Mouse (Mus musculus): Measurements from ENCODE around the gene Psmd6.

The Psmd6 gene

DNA sequence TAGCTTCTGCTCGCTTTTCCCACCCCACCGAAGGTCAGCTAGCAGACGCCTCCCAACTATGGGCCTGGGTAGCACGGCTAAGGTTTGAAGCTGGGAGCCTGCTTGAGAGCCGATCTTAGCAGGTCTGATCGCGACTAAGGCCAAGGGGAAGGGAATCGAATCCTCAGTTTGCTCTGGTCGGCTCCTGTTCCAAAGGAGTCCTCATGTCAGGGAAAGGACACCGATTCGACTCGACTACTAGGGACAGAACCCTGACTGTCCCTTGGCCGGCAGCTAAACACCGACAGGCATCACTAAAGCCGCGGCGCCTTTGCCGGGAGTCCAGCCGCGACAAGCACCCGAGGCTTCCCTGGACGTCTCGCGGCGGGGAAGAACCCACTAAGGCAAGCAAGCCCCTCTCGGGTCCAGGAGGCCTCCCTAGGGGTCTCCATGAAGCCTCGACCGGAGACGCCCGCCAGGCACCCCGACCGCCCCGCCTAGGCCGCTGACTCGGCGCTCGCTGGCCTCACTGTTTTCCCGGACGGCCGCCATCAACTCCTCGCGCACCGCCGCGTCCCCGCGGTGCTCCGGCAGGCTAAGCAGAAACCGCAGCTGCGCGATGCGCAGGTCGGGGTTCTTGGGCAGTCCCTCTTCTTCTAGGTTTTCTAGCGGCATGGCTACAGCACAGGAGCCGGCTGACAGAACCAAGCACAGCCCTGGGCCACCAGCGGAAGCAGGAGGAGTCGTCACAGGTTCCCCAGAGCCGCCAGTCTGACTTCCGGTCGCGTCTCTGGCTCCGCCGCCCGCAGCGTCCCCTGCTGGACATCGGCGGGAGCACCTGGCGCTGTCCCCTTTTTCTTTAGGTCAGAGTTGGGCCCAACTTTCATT, at the start of gene Psmd6:
Gene Psmd6 (minus strand): TSS at position 755 of the 867 bp plus-strand sequence.
- DNase-seq (ENCODE audit: low spot score in 2 of 2): peak; percentile 88 to 90

DNA sequence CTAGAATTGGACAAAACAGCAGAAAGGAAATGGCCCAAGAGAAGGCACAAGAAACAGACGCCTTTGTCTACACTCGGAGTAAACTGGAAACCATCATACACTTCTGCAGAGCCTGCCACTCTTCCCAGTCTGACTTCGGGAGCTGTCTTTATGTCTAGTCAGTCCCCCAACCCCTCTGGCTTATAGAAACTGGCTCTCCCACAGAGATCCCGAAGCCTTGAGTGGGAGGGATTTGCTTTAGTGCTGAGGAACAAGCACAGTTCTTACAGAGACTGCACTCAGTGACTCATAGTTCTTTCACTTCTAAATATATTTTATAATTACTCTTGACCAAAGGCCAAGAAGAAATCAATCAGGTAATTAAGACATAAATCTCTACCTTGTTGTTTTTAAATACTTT, 10.1 kb downstream of the Psmd6 start:
- DNase-seq (ENCODE audit: low spot score in 2 of 2): no peak

DNA sequence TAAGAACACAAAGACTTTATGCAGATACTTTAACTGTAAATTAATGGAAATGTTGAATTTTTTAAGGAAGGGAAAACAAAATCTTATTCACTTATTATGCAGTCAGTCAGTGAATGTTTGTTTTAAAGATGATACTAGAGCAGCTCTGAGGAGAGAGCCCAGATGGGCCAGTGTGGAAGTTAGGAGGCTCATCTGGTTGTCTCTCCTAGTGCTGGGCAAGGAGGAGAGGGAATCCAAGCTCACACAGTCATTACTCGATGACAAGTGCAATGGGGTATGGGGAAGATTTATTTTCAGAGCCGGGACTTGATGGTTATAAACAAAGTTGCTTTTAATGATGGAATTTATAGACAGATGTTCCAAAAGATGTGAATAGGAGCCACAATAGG, 15.9 kb downstream of the Psmd6 start:
- no peak for DNase-seq (ENCODE audit: low spot score in 2 of 2)

DNA sequence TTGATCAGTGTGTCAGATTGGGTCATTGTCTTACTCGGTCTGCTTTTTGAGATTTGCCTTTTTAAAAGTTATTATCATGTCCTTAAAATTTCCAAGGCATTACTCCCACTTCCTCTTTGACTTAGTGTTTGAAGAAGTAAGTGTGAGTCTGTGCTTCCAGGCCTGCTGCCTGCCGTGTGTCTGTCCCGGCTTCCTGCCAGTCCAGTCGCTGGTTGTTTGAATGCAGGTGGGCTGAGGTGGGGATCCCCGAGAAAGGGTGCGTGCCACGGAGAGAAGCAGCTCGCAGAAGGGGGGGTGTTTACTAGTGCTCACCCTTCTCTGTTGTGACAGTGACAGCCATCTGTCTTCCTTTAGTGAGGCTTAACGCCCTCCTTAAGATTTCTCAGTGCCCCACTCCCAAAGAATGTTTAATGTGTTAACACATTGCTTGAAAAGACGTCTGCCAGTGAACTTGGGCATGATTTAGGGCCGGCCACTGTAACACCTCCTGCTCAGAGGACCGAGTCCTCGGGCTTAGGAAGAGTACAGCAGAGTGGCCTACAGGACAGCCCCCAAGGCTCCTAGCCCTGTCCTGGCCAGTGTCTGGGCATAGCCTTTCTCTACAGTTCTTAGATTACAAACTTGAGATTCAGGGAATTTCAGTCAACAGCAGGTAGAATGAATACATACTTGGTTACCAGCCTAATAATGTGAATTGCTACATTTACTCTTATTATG, 16.4 kb downstream of the Psmd6 start:
- DNase-seq (ENCODE audit: low spot score in 2 of 2): no peak

DNA sequence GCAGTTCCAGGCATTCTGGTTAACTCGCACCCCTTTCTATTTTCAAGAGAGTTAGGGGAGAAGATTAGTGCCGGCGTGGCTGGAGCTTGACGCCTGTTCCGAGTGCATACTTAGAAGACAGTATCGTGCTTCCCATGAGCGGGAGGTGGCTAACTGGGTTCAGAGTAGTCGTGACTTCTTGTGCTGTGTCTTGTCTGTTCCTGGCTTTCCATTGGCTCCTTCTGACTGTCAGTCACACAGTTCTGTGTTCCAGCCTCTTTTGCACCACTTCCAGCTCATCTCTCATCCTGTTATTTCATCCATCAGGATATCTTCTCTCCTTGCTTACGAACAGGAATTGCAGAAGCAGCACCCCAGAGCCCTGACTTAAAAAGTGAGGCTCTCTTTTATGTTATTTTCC, 19.5 kb downstream of the Psmd6 start:
- DNase-seq (ENCODE audit: low spot score in 2 of 2): no peak

DNA sequence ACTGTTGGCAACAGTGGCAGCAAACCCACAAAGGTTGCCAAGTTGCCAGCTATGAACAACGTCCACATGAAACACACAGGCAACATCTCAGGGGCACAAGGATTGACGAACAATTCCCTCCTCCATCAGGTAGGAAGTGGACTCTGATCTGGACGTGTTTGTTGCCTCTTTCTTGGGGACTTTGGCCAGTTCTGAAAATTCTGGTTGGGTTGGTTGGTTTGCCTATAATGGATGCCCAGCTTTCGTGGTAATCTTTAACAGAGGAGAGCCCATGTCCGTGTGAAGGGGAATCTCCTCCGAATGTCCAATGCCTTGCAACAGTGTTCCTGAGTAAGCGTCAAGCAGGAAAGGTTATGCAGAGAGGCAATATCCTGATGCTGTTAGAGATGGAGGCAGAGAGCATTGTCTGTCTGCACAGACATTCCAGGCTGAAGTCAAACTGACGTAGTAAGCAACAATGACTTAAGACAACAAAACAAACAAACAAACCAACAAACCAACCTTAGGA, 20.0 kb downstream of the Psmd6 start:
- DNase-seq (ENCODE audit: low spot score in 2 of 2): no peak

DNA sequence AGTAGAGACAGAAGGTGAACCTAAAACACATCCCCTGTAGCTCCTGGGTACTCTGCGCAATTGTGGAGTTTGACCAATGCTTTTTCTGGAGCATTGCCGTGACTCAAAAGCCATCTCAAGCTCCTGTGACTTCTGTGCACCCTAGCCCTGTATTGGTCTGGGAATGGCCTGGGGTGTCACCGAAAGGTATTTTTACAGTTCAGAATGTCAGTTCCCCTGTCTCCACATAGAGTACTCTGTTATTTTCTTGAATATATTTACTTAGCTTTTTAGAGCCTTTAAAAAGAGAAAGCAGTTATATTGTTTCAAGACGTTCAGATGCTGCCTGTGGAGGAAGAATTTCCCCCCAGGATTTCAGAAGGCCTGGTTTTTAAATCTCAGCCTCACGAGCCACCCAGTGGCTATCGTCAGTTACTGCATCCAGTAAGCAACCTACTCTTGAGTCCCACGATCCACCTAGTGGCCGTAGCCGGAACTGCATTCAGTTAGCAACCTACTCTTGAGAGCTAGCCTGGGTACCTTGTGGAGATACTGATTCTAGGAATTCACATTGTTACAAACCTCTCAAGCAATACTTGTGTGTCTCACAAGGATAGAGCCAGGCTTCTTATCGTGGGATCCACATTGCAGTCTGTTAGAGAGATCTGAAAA, 22.3 kb downstream of the Psmd6 start:
- peak; percentile 81 to 86 for DNase-seq (ENCODE audit: low spot score in 2 of 2)

DNA sequence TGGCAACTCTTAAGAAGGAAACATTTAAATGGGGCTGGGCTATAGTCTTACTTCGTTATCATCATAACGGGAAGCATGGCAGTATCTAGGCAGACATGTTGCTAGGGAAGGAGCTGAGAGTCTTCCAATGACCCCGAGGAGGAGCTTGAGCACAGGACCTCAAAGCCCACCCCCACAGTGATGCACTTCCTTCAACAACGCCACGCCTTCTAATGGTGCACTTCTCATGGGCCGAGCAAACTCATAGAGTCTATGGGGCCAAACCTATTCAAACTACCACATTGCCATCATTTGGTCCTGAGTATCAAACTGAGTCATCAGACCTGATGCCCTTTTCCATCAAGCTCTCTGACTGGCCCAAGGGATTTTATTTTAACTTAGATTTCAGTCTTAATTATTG, 30.2 kb downstream of the Psmd6 start:
- no peak for DNase-seq (ENCODE audit: low spot score in 2 of 2)

DNA sequence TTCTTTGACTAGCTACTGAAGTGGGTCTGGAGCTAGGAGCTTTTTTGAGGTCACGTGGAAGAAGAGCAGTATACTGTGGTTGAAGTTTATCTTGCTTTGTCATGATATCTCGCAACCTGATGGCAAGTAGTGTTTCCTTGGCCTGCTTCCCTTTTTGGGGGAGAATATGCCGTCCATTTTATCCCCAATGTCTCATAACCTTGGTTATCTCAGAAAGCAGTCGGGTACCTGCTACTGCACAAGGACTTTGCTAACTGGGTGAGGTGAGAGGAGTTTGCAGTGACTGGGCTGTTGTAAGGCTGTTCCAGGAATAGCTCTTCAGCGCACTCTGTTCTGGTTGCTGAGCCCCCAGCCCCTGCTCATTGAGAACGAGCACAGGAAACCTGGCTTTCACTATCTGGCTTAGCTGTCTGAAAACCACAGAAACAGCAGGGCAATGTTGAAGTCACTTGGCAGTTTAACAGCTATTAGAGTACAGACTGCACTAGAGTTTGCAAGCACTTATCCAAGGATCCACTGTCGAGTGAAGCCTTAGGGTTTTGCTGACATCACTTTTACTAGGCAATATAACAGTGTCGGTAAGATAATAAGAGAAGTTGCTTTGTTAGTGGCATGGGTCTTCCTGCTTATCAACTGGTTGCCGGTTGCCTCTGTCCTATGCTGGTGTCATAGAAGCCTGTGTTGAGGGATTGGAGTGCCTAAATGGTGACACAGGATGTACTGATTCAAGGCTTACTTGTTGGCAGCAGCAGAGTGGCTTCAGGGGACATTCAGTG, 32.6 kb downstream of the Psmd6 start:
- DNase-seq (ENCODE audit: low spot score in 2 of 2): peak; percentile 4 to 6

DNA sequence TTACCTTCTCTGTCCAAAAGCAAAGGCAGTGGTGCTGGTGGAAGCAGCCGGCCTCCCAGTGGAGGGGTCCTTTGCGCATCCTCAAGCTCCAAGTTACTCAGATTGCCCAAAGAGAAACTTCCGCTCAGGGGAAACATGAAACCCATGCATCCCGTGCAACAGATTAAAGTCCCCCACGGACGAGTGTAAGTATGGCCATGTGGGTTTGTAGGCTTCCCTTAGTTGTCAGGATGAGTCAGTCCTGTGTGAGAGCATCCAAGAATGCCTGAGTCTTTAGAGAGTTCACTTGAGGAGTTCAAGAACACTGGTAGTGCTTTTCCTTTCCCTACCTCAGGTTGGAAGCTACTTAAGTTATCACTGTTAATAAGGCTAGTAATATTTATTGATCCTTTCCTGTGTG, 33.4 kb downstream of the Psmd6 start:
- no peak for DNase-seq (ENCODE audit: low spot score in 2 of 2)

DNA sequence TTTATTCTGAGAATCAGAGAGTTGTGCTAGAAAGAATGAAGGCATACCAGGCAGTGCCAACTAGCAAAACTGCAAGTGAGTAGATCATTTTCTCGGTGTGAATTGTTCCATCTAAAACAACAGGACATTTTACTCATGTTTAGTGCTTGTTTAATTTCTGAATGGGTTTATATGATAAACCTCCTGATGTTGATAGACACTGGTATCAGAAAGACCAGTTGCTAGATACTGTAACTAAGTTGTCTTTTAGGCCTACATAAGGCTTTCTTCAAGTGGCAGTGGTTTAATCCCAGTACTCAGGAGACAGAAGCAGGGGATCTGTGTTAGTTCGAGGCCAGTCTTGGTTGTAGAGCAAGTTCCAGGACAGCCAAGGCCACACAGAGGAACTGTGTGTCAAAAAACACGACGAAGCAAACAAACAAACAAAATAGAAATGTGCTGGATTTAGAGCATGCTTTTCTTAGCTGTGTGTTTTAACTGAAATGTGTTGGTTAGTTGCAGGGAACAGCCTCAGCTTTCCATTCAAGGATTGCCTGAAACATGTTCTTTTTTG, 34.0 kb downstream of the Psmd6 start:
- no peak for DNase-seq (ENCODE audit: low spot score in 2 of 2)

DNA sequence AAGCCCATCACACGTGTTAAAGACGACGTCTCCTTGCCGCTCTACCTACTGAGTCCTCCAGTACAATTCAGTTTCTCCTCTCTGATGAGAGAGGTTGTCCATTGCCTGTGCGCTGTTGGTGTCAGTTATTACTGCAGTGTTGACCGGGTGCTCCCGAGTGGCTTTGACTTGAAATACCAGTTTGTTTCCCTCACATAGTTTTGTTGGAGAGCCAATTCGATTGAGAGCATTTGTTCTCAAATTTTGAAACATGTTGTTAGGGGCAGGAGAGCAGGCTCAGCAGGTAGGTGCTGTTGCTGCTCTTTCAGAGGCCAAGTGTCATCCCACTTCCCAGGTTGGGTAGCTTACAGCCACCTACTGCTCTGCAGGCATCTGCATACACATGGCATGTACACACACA, 37.0 kb downstream of the Psmd6 start:
- no peak for DNase-seq (ENCODE audit: low spot score in 2 of 2)

DNA sequence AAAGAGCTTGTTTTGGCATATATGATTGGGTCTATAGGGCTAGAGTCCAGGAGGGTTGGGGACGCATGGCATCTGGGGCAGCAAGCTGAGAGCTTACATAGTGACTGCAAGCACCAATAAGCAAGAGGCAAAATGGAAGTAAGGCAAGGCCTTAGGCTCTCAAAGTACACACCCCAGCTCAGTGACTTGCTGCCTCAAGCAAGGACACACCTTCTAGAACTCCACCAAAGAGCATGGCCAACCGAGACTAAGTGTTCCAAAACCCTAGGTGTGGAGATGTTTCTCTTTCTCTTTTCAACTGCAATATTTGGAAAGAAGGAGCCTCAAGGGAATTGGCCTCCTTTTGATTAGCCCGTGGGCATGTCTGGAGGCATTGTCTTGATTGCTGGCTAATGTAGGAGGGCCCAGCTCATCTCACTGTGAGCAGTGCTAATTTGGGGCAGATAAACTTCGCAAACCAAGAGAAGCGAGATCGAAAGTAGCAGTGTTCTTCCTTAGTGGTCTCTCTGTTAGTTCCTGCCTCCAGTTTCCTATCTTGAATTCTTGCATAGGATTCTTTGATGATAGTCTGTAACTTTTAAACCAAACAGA, 40.1 kb downstream of the Psmd6 start:
- no peak for DNase-seq (ENCODE audit: low spot score in 2 of 2)

DNA sequence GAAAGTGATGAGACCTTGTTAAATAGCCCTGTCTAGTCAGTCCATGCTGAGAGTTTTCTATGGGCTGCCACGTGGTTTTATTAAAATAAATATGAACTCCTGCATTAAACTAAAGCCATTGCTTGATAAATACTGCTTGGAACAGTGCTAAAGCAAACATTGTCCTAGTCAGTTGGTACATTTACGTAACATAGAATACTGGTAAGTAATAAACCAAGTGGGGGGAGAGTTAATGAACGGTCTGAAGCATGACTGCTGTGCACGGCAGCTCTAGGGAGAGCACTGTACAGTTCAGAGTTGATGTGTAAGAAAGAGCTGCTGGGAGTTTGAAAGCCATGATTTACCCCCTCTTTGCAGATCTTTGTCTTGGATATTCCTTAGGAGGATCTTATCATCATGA, 49.3 kb downstream of the Psmd6 start:
- DNase-seq (ENCODE audit: low spot score in 2 of 2): no peak

DNA sequence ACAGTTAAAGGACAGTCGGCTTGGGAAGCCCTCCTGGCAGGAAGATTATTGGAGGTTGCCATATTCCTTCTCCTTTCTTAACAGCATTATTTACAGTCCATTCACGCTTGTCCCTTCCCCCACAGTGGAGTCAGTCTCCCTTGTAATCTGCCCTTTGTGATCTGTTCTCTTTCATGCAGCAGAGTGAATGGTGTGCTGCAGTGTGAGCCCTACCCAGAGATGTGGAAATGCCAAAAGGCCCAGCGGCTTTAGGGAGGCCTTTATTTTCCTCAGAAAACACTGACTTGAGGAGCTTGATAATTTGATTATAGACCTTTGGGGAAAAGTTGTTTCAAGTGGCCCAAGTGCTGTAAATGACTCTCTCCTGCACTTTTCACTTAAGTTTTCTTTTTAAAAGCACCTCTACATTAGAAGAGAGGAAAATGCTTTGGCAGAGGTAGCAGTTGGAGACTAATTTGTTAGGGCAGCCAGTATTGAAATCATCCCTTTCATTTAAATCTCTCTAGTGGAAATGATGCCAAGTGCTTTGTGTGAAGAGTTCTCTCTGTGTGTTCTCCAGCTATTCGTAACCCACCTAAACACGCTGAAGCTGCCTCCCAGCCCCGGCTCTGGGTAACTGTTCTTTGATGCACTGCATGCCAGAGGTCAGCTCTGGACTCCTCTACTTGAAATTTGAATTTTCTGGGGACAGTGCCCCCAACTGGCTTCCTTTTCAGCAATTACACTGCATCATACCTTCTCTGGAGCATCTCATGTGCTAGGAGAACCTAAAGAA, 50.1 kb downstream of the Psmd6 start:
- no peak for DNase-seq (ENCODE audit: low spot score in 2 of 2)

DNA sequence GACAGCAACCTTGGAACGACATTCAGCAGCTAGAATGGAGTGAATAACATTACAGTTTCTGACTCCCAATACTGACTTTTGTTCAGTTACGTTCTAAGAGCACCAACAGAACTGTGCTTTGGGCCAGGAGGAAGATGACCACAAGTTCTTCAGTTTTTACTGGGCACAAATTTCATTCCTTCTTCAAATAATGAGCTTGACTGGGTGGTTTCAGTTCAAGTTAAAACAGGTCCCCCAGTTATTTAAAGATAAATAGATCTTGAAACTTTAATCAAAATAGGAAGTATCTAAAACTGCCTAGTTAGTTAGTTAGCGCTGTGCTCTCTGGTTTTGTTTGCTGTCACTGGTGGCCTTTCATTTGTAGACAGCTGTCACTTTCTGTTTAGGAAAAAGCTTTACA, 52.2 kb downstream of the Psmd6 start:
- DNase-seq (ENCODE audit: low spot score in 2 of 2): peak; percentile 3 to 19

DNA sequence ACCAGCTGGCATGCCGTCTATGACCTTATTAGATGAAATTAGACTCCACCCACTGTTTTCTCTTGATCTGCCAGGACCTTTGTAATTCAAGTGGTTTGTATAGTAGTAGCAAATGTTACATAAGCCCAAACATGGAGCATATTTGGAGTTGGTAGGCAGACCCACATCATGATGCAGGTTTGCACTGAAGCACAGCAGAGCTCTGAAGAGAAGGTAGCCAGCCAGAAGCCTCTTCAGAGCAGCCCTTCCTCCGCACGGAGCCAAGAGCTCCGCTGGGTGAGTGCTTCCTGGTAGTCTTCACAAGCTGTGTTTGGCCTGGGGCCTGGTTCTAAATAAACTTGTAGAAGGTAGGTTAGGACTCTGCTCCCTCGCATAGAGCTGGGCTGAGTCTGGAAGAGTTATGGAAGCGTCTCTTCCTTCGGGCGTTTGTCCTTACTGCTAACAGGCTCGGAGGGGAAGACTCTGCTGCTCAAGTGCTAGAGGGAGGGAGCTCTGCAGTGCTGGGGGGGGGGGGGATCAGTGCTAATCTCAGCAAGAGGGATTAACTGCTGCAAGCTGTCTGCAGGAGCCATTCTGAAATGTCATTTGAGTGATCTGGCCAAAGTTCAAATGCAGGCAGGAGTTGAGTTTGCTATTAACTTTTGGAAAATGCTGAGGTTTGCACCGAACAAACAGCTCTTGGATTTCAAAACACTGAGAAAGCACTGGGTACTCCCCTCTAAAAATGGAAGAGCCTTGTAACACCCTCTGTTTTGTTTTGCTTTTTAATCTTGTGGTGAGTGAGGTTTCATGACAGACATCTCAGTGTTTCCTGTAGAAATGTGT, 52.9 kb downstream of the Psmd6 start:
- DNase-seq (ENCODE audit: low spot score in 2 of 2): peak; percentile 60 to 74

DNA sequence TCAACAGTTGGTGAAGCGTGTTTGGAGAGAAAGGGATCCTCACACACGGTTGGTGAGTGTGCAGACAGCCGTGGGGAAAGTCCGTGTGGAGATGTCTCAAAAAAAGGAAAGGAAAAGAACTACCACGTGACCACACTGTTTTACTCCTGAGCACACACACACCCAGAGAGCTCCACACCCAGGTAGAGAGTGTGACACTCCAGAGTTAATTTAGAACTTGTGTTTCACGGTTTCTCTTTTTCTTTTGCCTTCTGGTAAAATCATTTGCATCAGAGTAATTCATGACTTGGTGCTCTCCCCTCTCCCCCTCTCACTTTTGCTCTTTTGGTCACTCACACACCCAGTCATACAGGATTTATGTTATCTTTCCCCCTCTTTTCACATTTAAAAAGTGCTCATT, 54.5 kb downstream of the Psmd6 start:
- DNase-seq (ENCODE audit: low spot score in 2 of 2): no peak

DNA sequence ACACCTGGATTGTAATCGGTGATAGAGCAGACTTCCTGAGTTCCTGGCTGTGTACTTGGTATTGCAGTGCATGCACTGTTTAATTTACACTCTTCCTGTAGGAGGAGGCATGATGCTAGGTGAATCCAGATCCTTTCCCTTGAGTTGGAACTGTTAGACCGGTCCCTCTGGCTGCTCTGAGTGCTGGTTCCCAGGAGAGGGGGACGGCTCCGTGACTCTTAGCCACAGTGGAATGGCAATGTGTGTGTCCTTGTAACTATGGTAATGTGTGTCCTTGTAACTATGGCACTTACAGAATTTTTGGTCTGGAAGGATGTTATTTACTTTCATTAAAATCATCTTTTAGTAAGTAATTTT, 55.7 kb downstream of the Psmd6 start:
- DNase-seq (ENCODE audit: low spot score in 2 of 2): no peak
